ENCODE assay signal across 12 mouse cellular contexts in the genomic region with DNA sequence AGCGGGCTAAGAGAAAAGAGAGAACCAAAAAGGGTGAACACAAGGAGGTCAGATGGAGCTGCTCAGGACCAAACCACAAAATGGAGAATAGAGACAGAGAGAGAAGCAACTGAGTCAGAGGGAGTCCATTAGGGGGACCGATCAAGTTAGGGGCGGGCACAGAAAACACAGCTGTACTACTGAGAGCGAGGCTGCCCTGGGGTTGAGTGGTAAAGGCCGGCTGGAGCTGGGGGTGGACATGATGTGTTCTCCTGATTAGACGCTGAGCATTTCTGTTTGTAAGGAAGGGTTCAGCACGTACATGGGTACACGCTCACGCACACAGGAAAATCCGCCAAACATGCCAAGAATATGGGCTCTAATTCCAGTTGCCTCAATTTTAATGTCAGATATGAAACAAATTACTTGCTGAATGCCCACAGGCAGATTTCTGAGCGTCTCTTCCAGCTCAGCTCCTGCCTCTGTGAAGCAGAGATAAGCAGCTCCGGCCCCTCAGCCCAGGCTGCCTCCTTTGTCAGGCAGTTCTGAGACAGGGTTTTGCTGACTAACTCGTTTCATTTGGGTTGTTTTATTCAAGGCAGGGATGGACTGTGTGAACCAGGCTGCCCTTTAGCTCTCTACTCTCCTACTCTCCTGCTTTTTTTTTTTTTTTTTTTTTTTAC.
DNase-seq lines count a peak whose midpoint lies in the region; ATAC-seq and TF ChIP-seq lines count a peak whose summit lies in the region.
"Had no signal": no experiment of that assay in that cellular context is flagged by ENCODE, and none has a peak within 500 bp of the region (broad histone marks: within the 10 kb centered on the region; RNA-seq: fewer than 3 reads in every experiment).

No protein-coding gene starts in this region.

- H3K27me3 ChIP-seq in intestine, embryonic 15.5 days (replicated peaks), result no peaks in the 10 kb centered on the region
- no peaks in the 10 kb centered on the region for H3K27me3 ChIP-seq in intestine, embryonic 16.5 days (replicated peaks; ENCODE audit: control insufficient read depth, insufficient read depth, low read length)
- H3K27me3 ChIP-seq in liver, postnatal 0 days (ENCODE audit: insufficient read depth, low read length), result no peaks in the 10 kb centered on the region
- no peaks in the 10 kb centered on the region for H3K27me3 ChIP-seq in kidney, adult 2 months (replicated peaks; ENCODE audit: control insufficient read depth, insufficient read depth, low read length)
- H3K27me3 ChIP-seq: CH12.LX had no signal

- H3K4me2 ChIP-seq in intestine, embryonic 15.5 days (replicated peaks), result no peak overlapping the region
- no peak overlapping the region for H3K4me2 ChIP-seq in intestine, embryonic 16.5 days (ENCODE audit: low read depth, low read length)
- peak overlapping the region; percentile 48 for H3K4me2 ChIP-seq in liver, postnatal 0 days (ENCODE audit: low read depth, low read length)

- ATAC-seq in intestine, embryonic 15.5 days, result peak; percentile 28; the same call in 1 of the 2 replicates
- no peak for ATAC-seq in intestine, embryonic 16.5 days
- ATAC-seq in liver, postnatal 0 days, result peak; percentile 96

- TF ChIP-seq POLR2A in brain, embryonic 14.5 days (IDR thresholded peaks at IDR 0.05; ENCODE audit: borderline replicate concordance, extremely low read depth, insufficient read depth, insufficient read length, poor library complexity, severe bottlenecking), result no peak
- TF ChIP-seq POLR2A in kidney, adult 2 months (IDR thresholded peaks at IDR 0.05; ENCODE audit: low read depth, low read length), result no peak

- WGBS in intestine, embryonic 15.5 days, result 60% methylated on average over 13 of the region's 13 CpGs
- WGBS in intestine, embryonic 16.5 days, result 70% methylated on average over 13 of the region's 13 CpGs
- 43% methylated on average over 13 of the region's 13 CpGs for WGBS in liver, postnatal 0 days (ENCODE audit: insufficient replicate concordance)
- WGBS in kidney, adult 2 months, result 79% methylated on average over 13 of the region's 13 CpGs

- H3K4me1 ChIP-seq in intestine, embryonic 15.5 days (replicated peaks), result no peaks in the 10 kb centered on the region
- H3K4me1 ChIP-seq in intestine, embryonic 16.5 days (ENCODE audit: control insufficient read depth, insufficient read depth, low read length), result no peaks in the 10 kb centered on the region
- H3K4me1 ChIP-seq in liver, postnatal 0 days (ENCODE audit: insufficient read depth), result no peaks in the 10 kb centered on the region
- no peaks in the 10 kb centered on the region for H3K4me1 ChIP-seq in kidney, adult 2 months (ENCODE audit: control insufficient read depth, insufficient read depth, low read length)

- peak; percentile 79 for DNase-seq in brain, embryonic 14.5 days (ENCODE audit: low read depth)
- peak; percentile 77 for DNase-seq in c-Kit-positive CD71-positive TER-119-positive erythroid progenitor cells, embryonic 14.5 days (ENCODE audit: low spot score)
- DNase-seq in liver, postnatal 0 days, result peak; percentile 48
- no peak for DNase-seq in left cerebral cortex, adult 9 months (ENCODE audit: low spot score in 2 of 2)
- no peak for DNase-seq in kidney, adult 2 months
- no peak for DNase-seq in natural killer cell, adult 2 months (ENCODE audit: low spot score in 2 of 2)
- DNase-seq: adrenal gland, postnatal 36 days; cerebellum, postnatal 25 days; kidney, adult 11 months had no signal

- no peak for TF ChIP-seq CTCF in brain, embryonic 14.5 days (IDR thresholded peaks at IDR 0.05; ENCODE audit: borderline replicate concordance, extremely low read depth, insufficient read depth, insufficient read length)
- TF ChIP-seq CTCF in liver, postnatal 0 days (IDR thresholded peaks at IDR 0.05; ENCODE audit: low read depth), result no peak
- no peak for TF ChIP-seq CTCF in kidney, adult 2 months (conservative IDR thresholded peaks at IDR 0.05; ENCODE audit: insufficient read depth, insufficient read length, low read depth, low read length)

- peak; percentile 45; the same call in 1 of the 2 replicates for TF ChIP-seq EP300 in liver, postnatal 0 days (IDR thresholded peaks at IDR 0.05; ENCODE audit: low read depth)

- no peaks in the 10 kb centered on the region for H3K36me3 ChIP-seq in intestine, embryonic 15.5 days
- H3K36me3 ChIP-seq in intestine, embryonic 16.5 days (ENCODE audit: control insufficient read depth, insufficient read depth, low read length), result no peaks in the 10 kb centered on the region
- no peaks in the 10 kb centered on the region for H3K36me3 ChIP-seq in liver, postnatal 0 days (replicated peaks; ENCODE audit: insufficient read depth, low read length)
- no peaks in the 10 kb centered on the region for H3K36me3 ChIP-seq in kidney, adult 2 months (ENCODE audit: control insufficient read depth, insufficient read depth, low read length)

- no peak overlapping the region for H3K4me3 ChIP-seq in intestine, embryonic 15.5 days (replicated peaks)
- H3K4me3 ChIP-seq in intestine, embryonic 16.5 days (ENCODE audit: low read length), result no peak overlapping the region
- H3K4me3 ChIP-seq in liver, postnatal 0 days (ENCODE audit: low read depth, low read length), result no peak overlapping the region
- no peak overlapping the region for H3K4me3 ChIP-seq in kidney, adult 2 months (ENCODE audit: insufficient read depth, low read depth, low read length)

- H3K9ac ChIP-seq in intestine, embryonic 15.5 days, result no peak overlapping the region
- H3K9ac ChIP-seq in intestine, embryonic 16.5 days (ENCODE audit: low read depth, low read length), result no peak overlapping the region
- H3K9ac ChIP-seq in liver, postnatal 0 days (replicated peaks), result no peak overlapping the region

- no peaks in the 10 kb centered on the region for H3K9me3 ChIP-seq in intestine, embryonic 15.5 days
- H3K9me3 ChIP-seq in intestine, embryonic 16.5 days (ENCODE audit: control insufficient read depth, low read length), result no peaks in the 10 kb centered on the region
- H3K9me3 ChIP-seq in liver, postnatal 0 days (ENCODE audit: low read length), result no peaks in the 10 kb centered on the region

- H3K27ac ChIP-seq in intestine, embryonic 15.5 days, result no peak overlapping the region
- no peak overlapping the region for H3K27ac ChIP-seq in intestine, embryonic 16.5 days (ENCODE audit: low read length)
- H3K27ac ChIP-seq in liver, postnatal 0 days (ENCODE audit: low read depth), result peak overlapping the region; percentile 58
- no peak overlapping the region for H3K27ac ChIP-seq in kidney, adult 2 months (ENCODE audit: insufficient read depth, low read depth, low read length)

Comparison
In these comparisons a context has a peak if more than half of its experiments do, and no peak if none do; other contexts are left out.
1. DNase-seq: peak in brain, embryonic 14.5 days (single experiment), c-Kit-positive CD71-positive TER-119-positive erythroid progenitor cells, embryonic 14.5 days (single experiment) and liver, postnatal 0 days (single experiment); none in left cerebral cortex, adult 9 months (0 of 2), kidney, adult 2 months (single experiment) and natural killer cell, adult 2 months (0 of 2).